Mouse (Mus musculus) C2C12 (cell line): ENCODE results near the gene Commd9. TPM values are rescaled to one million over a fixed set of nuclear protein-coding genes. Genes with fewer than 3 reads are reported as not detected.

Experiments
- H3K27me3 ChIP-seq: one replicate; pipeline ENCODE4 v1.6.1; 2011; ENCODE audit not compliant: control insufficient read depth, insufficient read depth, insufficient read length
- H3K36me3 ChIP-seq: one replicate; pipeline ENCODE4 v1.6.1; 2011; ENCODE audit not compliant: control insufficient read depth, insufficient read depth
- H3K4me3 ChIP-seq: one replicate; pipeline ENCODE4 v1.5.1; 2011; ENCODE audit warnings: mild to moderate bottlenecking, control low read depth; ENCODE audit not compliant: poor library complexity, insufficient read depth, severe bottlenecking
- H3K79me2 ChIP-seq: one replicate; pipeline ENCODE4 v1.6.1; 2011; ENCODE audit not compliant: control insufficient read depth, insufficient read depth
- H3K79me3 ChIP-seq: one replicate; pipeline ENCODE4 v1.6.1; 2011; ENCODE audit warnings: low read depth, control low read depth
- H3ac ChIP-seq: one replicate; pipeline ENCODE3; 2011; ENCODE audit warnings: low read depth; ENCODE audit not compliant: control insufficient read depth, insufficient read length
- CEBPB ChIP-seq: IDR thresholded peaks from one replicate; pipeline ENCODE4 v1.6.1; 2011; ENCODE audit warnings: low read depth, mild to moderate bottlenecking, control low read depth, moderate library complexity
- CTCF ChIP-seq: IDR thresholded peaks from one replicate; pipeline ENCODE4 v1.5.1; 2011; ENCODE audit not compliant: control insufficient read depth, insufficient read depth, insufficient read length
- FOSL1 ChIP-seq: IDR thresholded peaks from one replicate; pipeline ENCODE4 v1.8.0; 2011; ENCODE audit warnings: mild to moderate bottlenecking, low read length; ENCODE audit not compliant: poor library complexity, insufficient read depth, severe bottlenecking
- MAX ChIP-seq: IDR thresholded peaks from one replicate; pipeline ENCODE4 v1.6.1; 2011; ENCODE audit warnings: mild to moderate bottlenecking, control low read depth
- MYOD1 ChIP-seq: IDR thresholded peaks from one replicate; pipeline ENCODE4 v1.6.1; 2011; ENCODE audit warnings: low read depth; ENCODE audit not compliant: control insufficient read depth, insufficient read length
- MYOG ChIP-seq: IDR thresholded peaks from one replicate; pipeline ENCODE4 v1.6.1; 2011; ENCODE audit not compliant: control insufficient read depth, insufficient read length; ENCODE audit errors: extremely low read depth
- USF1 ChIP-seq: IDR thresholded peaks from one replicate; pipeline ENCODE4 v1.6.1; 2011; ENCODE audit warnings: low read depth, mild to moderate bottlenecking, control low read depth, moderate library complexity
- polyA plus RNA-seq: library from polyadenylated mRNA; unstranded; fragments of >200 nt; fragmentation: generic; extraction: Trizol; gene quantifications from one replicate; pipeline ENCODE4 v1.2.1, GENCODE M21; 2012; ENCODE audit warnings: missing spikeins

The Commd9 gene
- polyA plus RNA-seq, 1 experiment = 55.4 TPM

DNA sequence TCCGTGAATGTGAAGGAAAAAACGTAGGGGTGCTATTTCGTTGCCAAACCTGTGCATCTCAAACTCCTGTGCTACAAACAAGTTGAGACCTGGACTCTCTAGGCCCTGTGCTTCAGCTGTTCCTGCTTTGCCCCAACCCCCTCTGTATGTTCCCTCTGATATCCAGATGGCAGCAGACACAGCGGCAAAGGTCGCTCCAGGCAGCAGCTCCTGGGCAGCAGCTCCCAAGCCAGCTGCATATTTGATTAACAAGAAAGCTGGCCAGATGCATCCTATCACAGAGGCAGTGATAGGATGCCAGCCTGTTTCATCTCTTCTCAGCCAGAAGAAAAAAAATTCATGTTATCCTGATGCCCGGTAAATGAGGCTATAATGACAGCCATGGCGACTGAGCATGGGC, 32.5 kb downstream of the Commd9 start:
- no peaks in the 10 kb centered on the region for H3K36me3 ChIP-seq

DNA sequence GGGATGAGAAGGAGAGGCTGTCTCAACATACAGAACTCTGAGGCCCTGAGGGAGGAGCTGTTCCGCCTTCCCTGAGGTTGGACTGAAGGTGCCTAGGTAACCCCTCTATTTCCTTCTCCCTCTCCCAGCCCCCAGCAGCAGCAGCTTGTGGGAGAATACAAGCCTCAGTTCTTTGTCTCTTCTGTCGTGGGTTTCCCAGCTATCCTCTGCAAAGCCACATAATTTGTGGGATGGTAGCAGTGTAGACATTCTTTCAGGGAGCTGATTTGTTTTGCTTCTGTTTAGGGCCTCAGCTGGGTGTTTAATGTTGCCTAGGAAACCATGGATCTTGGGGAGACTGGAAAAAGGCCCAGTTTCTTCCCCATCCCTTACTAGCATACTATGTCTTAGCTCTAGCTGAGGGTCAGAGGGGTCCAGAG, 34.1 kb downstream of the Commd9 start:
- H3ac ChIP-seq = no peak overlapping the region
- no peaks in the 10 kb centered on the region for H3K36me3 ChIP-seq
- no peaks in the 10 kb centered on the region for H3K27me3 ChIP-seq
- H3K79me3 ChIP-seq = no peaks in the 10 kb centered on the region
- no peaks in the 10 kb centered on the region for H3K79me2 ChIP-seq
- no peak for TF ChIP-seq FOSL1
- TF ChIP-seq USF1 = no peak
- no peak for TF ChIP-seq MYOD1
- no peak for TF ChIP-seq MAX
- no peak for TF ChIP-seq MYOG
- TF ChIP-seq CTCF = no peak
- TF ChIP-seq CEBPB = no peak
- no peak overlapping the region for H3K4me3 ChIP-seq

More for the DNA sequence above, 32.5 kb downstream of the Commd9 start:
- Histone ChIP-seq H3K79me2 (no peaks in the 10 kb centered on the region), H3K27me3 (no peaks in the 10 kb centered on the region), H3ac (no peak overlapping the region), H3K79me3 (no peaks in the 10 kb centered on the region), H3K4me3 (no peak overlapping the region)
- TF ChIP-seq MYOG (no peak), MYOD1 (no peak)

DNA sequence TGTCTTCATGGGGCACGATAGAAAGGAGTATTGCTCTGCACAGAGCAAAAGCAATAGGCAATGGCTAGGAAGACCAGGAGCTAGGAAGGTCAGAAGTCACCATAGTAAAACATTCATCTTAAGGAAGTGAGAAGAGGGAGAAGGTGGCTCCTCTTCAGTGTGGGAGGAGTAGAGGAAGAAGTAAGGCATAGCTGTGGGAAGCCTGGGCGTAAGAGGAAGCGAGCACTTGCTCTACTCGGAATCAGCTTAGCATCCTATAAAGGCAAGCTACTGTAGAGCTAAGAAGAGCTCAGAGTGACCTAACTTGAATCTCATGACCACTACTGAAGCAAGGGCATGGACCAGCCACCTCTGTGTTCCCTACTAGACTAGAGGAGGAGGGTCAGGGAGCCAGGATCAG, 36.3 kb downstream of the Commd9 start:
- Histone ChIP-seq H3K27me3 (no peaks in the 10 kb centered on the region), H3K36me3 (no peaks in the 10 kb centered on the region), H3K79me2 (no peaks in the 10 kb centered on the region), H3ac (no peak overlapping the region), H3K79me3 (no peaks in the 10 kb centered on the region), H3K4me3 (no peak overlapping the region)
- TF ChIP-seq CEBPB (no peak), MAX (no peak), FOSL1 (no peak)

DNA sequence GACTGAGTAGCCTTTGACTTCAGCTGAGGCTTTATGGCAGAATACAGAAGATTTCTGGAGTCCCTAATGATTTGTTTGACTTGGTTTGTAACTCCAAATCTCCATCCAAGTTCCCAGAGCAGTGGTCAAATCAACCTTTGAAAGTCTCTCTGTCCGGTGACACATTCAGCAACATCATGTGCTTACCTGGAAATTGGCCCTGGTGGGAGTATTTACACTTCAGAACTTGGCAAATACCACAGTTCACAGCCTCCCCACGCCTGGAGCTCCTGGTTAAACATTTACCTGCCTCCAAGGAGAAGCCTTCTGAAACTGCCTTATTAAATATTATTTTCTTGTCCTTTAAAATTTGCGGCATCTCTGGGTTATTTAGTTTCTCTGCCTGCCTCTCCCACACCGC, 37.1 kb downstream of the Commd9 start:
- TF ChIP-seq FOSL1 (no peak), CTCF (no peak), MYOD1 (no peak), CEBPB (no peak), USF1 (no peak), MYOG (no peak), MAX (no peak)
- H3K4me3 ChIP-seq = no peak overlapping the region
- H3K79me3 ChIP-seq = no peaks in the 10 kb centered on the region
- no peaks in the 10 kb centered on the region for H3K36me3 ChIP-seq
- no peaks in the 10 kb centered on the region for H3K79me2 ChIP-seq
- H3K27me3 ChIP-seq = no peaks in the 10 kb centered on the region
- H3ac ChIP-seq = no peak overlapping the region

DNA sequence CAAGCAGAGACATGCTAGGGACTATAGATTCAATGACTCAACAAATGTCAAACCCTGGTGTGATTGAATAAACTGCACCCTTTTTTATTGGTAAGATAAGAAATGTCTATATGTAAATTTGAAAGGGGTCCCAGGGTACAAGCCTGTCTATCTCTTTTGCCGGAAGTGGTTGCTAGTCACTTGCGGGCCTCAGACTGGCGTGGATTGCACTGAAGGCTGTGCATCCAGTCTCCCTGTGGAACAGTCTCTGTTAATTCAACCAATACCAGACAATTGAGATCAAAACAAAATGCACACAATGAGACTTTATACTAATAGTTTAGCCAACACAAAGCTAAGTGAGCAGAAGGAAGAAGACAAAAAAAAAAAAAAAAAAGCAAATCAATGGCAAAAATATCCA, 39.1 kb downstream of the Commd9 start:
- H3K36me3 ChIP-seq = no peaks in the 10 kb centered on the region
- no peaks in the 10 kb centered on the region for H3K79me2 ChIP-seq
- no peak overlapping the region for H3ac ChIP-seq
- no peak for TF ChIP-seq CTCF
- TF ChIP-seq FOSL1 = no peak
- TF ChIP-seq CEBPB = no peak
- no peak for TF ChIP-seq MAX
- TF ChIP-seq MYOD1 = no peak
- no peak for TF ChIP-seq MYOG
- no peak for TF ChIP-seq USF1
- no peak overlapping the region for H3K4me3 ChIP-seq
- no peaks in the 10 kb centered on the region for H3K79me3 ChIP-seq
- H3K27me3 ChIP-seq = no peaks in the 10 kb centered on the region

DNA sequence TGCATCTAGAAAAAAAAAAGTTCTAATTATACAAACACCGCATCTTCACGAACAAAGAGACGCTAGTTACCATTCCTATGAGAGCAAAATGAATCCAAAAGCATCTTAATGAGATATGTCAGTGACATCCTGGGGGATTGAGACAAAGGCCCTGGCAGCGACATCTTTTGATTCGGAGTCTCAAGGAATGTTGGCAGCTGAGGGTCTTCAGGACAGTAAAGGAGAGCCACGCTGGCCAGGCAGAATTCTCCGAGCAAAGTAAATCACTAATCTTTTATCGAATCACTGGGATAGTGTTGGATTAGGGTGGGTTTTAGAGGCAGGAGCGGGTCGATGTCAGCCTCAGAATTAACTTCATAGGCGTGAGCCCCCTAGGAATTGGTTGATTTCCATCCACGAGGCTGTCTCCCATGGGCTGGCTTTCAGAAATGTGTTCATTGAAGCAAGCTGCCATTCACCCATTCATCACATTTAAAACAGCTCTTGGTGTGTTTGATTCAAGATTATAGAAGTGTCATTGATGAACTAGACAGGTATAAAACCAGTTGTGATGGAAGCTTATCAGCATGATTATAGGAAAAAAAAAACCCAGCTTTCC, 39.6 kb downstream of the Commd9 start:
- Histone ChIP-seq H3K79me3 (no peaks in the 10 kb centered on the region), H3K27me3 (no peaks in the 10 kb centered on the region)
- TF ChIP-seq USF1 (no peak), MYOG (no peak), FOSL1 (no peak), CEBPB (no peak), CTCF (no peak), MYOD1 (no peak), MAX (no peak)

More for the DNA sequence above, 39.6 kb downstream of the Commd9 start:
- Histone ChIP-seq H3K79me2 (no peaks in the 10 kb centered on the region), H3K36me3 (no peaks in the 10 kb centered on the region), H3ac (no peak overlapping the region), H3K4me3 (no peak overlapping the region)
